Mouse (Mus musculus): ENCODE measurements at regions not wholly inside any gene's neighbourhood (a gene's known extent, or its start where the extent isn't known, plus 50 kb on each side); places are given as distances from the start of the nearest gene placed in this dataset.

DNA sequence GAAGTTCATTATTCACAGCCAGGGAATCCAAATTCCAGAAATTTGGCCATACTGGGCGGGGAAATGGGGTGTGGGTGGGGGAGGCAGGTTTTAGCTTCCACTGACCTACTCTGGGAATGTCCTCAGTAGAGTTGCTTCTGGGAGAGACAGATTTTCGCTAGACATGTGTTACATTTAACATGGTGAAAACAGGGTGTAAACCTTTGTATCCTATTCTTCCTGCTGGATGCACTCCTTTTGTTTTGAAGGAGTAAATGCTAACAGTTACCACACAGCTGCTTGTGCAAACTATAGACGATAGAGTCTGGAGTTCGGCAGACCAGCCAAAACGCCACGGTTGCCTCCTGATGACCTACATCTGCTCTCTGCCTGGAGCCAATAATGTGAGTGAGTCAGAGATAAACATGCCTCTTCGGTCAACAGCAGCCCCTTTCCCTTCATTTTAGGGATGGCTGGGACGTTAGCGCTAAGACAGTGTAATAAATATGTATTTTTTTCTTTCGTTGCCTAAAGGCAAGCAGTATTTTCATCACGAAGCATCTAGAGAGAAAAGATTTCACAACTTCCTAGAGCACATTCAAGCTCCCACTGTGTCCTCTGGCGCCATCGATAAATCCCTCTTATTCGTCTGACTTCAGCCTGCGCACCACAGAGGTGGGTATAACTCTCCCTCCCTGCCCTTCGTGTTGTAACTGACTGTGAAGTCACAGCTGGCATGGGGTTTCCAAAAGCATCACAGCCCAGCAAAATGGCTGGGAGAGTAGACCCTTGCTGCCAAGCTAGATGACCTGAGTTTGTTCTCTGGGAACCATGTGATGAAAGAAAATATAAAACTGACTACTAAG, 207.1 kb upstream of the Pde3a start:
- no peak overlapping the region for H3K27ac ChIP-seq (ENCODE audit: control insufficient read depth, low read depth, low read length)
- no peak overlapping the region for H3K4me3 ChIP-seq (ENCODE audit: control insufficient read depth in 1 of 2, insufficient read depth in 1 of 2, low read depth in 2 of 2, low read length in 2 of 2)
- no peaks in the 10 kb centered on the region for H3K9me3 ChIP-seq (replicated peaks; ENCODE audit: insufficient read depth, low read length)
- DNase-seq (ENCODE audit: low read depth, low spot score) = no peak
- H3K4me1 ChIP-seq (ENCODE audit: control insufficient read depth in 1 of 2, insufficient read depth in 2 of 2, low read length in 2 of 2) = no peaks in the 10 kb centered on the region
- no peaks in the 10 kb centered on the region for H3K27me3 ChIP-seq (ENCODE audit: control insufficient read depth in 1 of 2, insufficient read depth in 2 of 2, low read length in 2 of 2)
- no peak overlapping the region for H3K9ac ChIP-seq (ENCODE audit: control insufficient read depth, low read depth, low read length, poor library complexity, severe bottlenecking)
- no peak for TF ChIP-seq GATA1 (IDR thresholded peaks at IDR 0.05; ENCODE audit: low read depth, low read length)
- TF ChIP-seq CHD2 (IDR thresholded peaks at IDR 0.05; ENCODE audit: low read length) = no peak
- TF ChIP-seq TBP (IDR thresholded peaks at IDR 0.05; ENCODE audit: low read depth, low read length) = no peak
- no peak for TF ChIP-seq MYC (IDR thresholded peaks at IDR 0.05; ENCODE audit: low read depth, low read length)
- TF ChIP-seq RAD21 (IDR thresholded peaks at IDR 0.05; ENCODE audit: low read depth, low read length) = no peak
- TF ChIP-seq E2F4 (IDR thresholded peaks at IDR 0.05; ENCODE audit: borderline replicate concordance, low read depth, low read length) = no peak
- TF ChIP-seq ZKSCAN1 (IDR thresholded peaks at IDR 0.05; ENCODE audit: low read depth, low read length) = no peak
- no peak for TF ChIP-seq NRF1 (IDR thresholded peaks at IDR 0.05; ENCODE audit: insufficient read depth, low read depth, low read length, poor library complexity, severe bottlenecking)
- no peak for TF ChIP-seq USF1 (IDR thresholded peaks at IDR 0.05; ENCODE audit: low read depth, low read length)
- no peak for TF ChIP-seq MAFK (IDR thresholded peaks at IDR 0.05; ENCODE audit: borderline replicate concordance, low read depth, low read length)
- no peak for TF ChIP-seq MAX (IDR thresholded peaks at IDR 0.05; ENCODE audit: low read length)
- TF ChIP-seq RCOR1 (IDR thresholded peaks at IDR 0.05; ENCODE audit: low read depth, low read length) = no peak
- TF ChIP-seq POLR2A (IDR thresholded peaks at IDR 0.05; ENCODE audit: control insufficient read depth in 1 of 2, insufficient read depth in 1 of 2, low read depth in 1 of 2, low read length in 2 of 2, poor library complexity in 1 of 2) = no peak
- TF ChIP-seq TAL1 (IDR thresholded peaks at IDR 0.05; ENCODE audit: low read length) = no peak
- no peak for TF ChIP-seq MEF2A (IDR thresholded peaks at IDR 0.05; ENCODE audit: extremely low read depth, insufficient replicate concordance, low read depth, low read length, poor library complexity, severe bottlenecking)
- H3K36me3 ChIP-seq (ENCODE audit: control insufficient read depth in 1 of 2, insufficient read depth in 2 of 2, low read length in 2 of 2) = no peaks in the 10 kb centered on the region
- H3K79me2 ChIP-seq (ENCODE audit: control insufficient read depth, insufficient read depth, low read length, poor library complexity) = no peaks in the 10 kb centered on the region

DNA sequence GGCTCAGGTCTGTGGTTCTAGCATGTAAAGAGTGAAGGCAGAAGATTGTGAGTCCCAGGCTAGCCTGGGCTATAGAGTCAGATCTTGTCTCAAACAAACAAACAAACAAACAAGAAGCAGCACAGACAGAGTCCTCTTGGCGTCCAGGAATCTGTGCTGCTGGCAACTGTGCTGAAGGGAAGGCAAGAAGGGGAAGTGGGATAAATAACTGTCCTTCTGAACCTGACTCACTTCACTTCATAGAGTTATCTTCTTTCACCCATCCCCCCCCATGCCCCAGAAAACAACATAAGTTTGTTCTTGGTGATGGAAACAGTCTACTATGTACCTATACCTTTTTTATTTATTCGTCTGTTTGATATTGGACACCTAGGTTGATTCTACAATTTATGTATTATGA, 200.8 kb upstream of the Pde3a start:
- Histone ChIP-seq H3K4me3 (ENCODE audit: control insufficient read depth in 1 of 2, insufficient read depth in 1 of 2, low read depth in 2 of 2, low read length in 2 of 2) (no peak overlapping the region), H3K4me1 (ENCODE audit: control insufficient read depth in 1 of 2, insufficient read depth in 2 of 2, low read length in 2 of 2) (no peaks in the 10 kb centered on the region), H3K79me2 (ENCODE audit: control insufficient read depth, insufficient read depth, low read length, poor library complexity) (no peaks in the 10 kb centered on the region), H3K27ac (ENCODE audit: control insufficient read depth, low read depth, low read length) (no peak overlapping the region), H3K36me3 (ENCODE audit: control insufficient read depth in 1 of 2, insufficient read depth in 2 of 2, low read length in 2 of 2) (no peaks in the 10 kb centered on the region), H3K27me3 (ENCODE audit: control insufficient read depth in 1 of 2, insufficient read depth in 2 of 2, low read length in 2 of 2) (no peaks in the 10 kb centered on the region), H3K9me3 (replicated peaks; ENCODE audit: insufficient read depth, low read length) (no peaks in the 10 kb centered on the region), H3K9ac (ENCODE audit: control insufficient read depth, low read depth, low read length, poor library complexity, severe bottlenecking) (no peak overlapping the region)
- DNase-seq (ENCODE audit: low read depth, low spot score) = no peak
- TF ChIP-seq JUND (IDR thresholded peaks at IDR 0.05; ENCODE audit: low read depth, low read length) (no peak), ZKSCAN1 (IDR thresholded peaks at IDR 0.05; ENCODE audit: low read depth, low read length) (no peak), ZC3H11A (IDR thresholded peaks at IDR 0.05; ENCODE audit: low read depth, low read length) (no peak), UBTF (IDR thresholded peaks at IDR 0.05; ENCODE audit: borderline replicate concordance, insufficient read depth, low read depth, low read length) (no peak), MAZ (IDR thresholded peaks at IDR 0.05; ENCODE audit: low read depth, low read length) (no peak), GABPA (IDR thresholded peaks at IDR 0.05; ENCODE audit: low read depth, low read length) (no peak), CTCF (IDR thresholded peaks at IDR 0.05 in 2 of 3, conservative IDR thresholded peaks at IDR 0.05 in 1 of 3; ENCODE audit: control insufficient read depth in 1 of 3, insufficient read depth in 1 of 3, low read depth in 2 of 3, low read length in 3 of 3, poor library complexity in 1 of 3, severe bottlenecking in 1 of 3) (no peak), KAT2A (conservative IDR thresholded peaks at IDR 0.05; ENCODE audit: low read depth, low read length) (no peak), E2F4 (IDR thresholded peaks at IDR 0.05; ENCODE audit: borderline replicate concordance, low read depth, low read length) (no peak), CHD2 (IDR thresholded peaks at IDR 0.05; ENCODE audit: low read length) (no peak), RAD21 (IDR thresholded peaks at IDR 0.05; ENCODE audit: low read depth, low read length) (no peak), MYB (IDR thresholded peaks at IDR 0.05; ENCODE audit: low read depth, low read length) (no peak), EP300 (IDR thresholded peaks at IDR 0.05; ENCODE audit: low read depth in 1 of 2, low read length in 2 of 2) (no peak)

Data from MEL (cell line).